9 mouse cellular contexts compared by ENCODE assay signal in genomic region chr5:136292971-136293418, GRCm38 (mm10). TPM values are rescaled to one million over a fixed set of nuclear protein-coding genes. Genes with fewer than 3 reads are reported as not detected.
DNase-seq lines count a peak whose midpoint lies in the region; ATAC-seq and TF ChIP-seq lines count a peak whose summit lies in the region.
"Had no signal": no experiment of that assay in that cellular context is flagged by ENCODE, and none has a peak within 500 bp of the region (broad histone marks: within the 10 kb centered on the region; RNA-seq: fewer than 3 reads in every experiment).

No protein-coding gene starts in this region.

- peak; percentile 32 to 48 for DNase-seq in right cerebral cortex, postnatal 10 days (ENCODE audit: low spot score in 2 of 2)
- no peak for DNase-seq in right cerebral cortex, adult 18-20 months
- peak; percentile 25 for DNase-seq in kidney, postnatal 36 days
- no peak for DNase-seq in liver, postnatal 0 days
- DNase-seq in gastrocnemius, postnatal 14 days: no peak
- DNase-seq: thymus, adult 18-20 months had no signal

- H3K36me3 ChIP-seq in hindbrain, embryonic 12.5 days: peaks cover 18% of the 10 kb centered on the region
- no peaks in the 10 kb centered on the region for H3K36me3 ChIP-seq in hindbrain, embryonic 16.5 days (ENCODE audit: control insufficient read depth, insufficient read depth, low read length)
- peaks cover 12% of the 10 kb centered on the region for H3K36me3 ChIP-seq in liver, postnatal 0 days (replicated peaks; ENCODE audit: insufficient read depth, low read length)

- 79% methylated on average over 4 of the region's 4 CpGs for WGBS in hindbrain, embryonic 12.5 days
- 39% methylated on average over 4 of the region's 4 CpGs for WGBS in hindbrain, embryonic 16.5 days
- WGBS in liver, postnatal 0 days (ENCODE audit: insufficient replicate concordance): 82% methylated on average over 4 of the region's 4 CpGs

- H3K4me1 ChIP-seq in hindbrain, embryonic 12.5 days: peaks cover 17% of the 10 kb centered on the region
- H3K4me1 ChIP-seq in hindbrain, embryonic 16.5 days (ENCODE audit: control insufficient read depth, insufficient read depth, low read depth, low read length): peaks cover 23% of the 10 kb centered on the region
- H3K4me1 ChIP-seq in liver, postnatal 0 days (ENCODE audit: insufficient read depth): no peaks in the 10 kb centered on the region

- H3K4me3 ChIP-seq in hindbrain, embryonic 12.5 days: no peak overlapping the region
- H3K4me3 ChIP-seq in hindbrain, embryonic 16.5 days (ENCODE audit: low read length): no peak overlapping the region
- H3K4me3 ChIP-seq in liver, postnatal 0 days (ENCODE audit: low read depth, low read length): no peak overlapping the region

- no peak for TF ChIP-seq EP300 in liver, postnatal 0 days (IDR thresholded peaks at IDR 0.05; ENCODE audit: low read depth)

- H3K27me3 ChIP-seq in hindbrain, embryonic 12.5 days: no peaks in the 10 kb centered on the region
- no peaks in the 10 kb centered on the region for H3K27me3 ChIP-seq in hindbrain, embryonic 16.5 days (replicated peaks; ENCODE audit: control insufficient read depth, insufficient read depth, low read length)
- H3K27me3 ChIP-seq in liver, postnatal 0 days (ENCODE audit: insufficient read depth, low read length): no peaks in the 10 kb centered on the region

- no peaks in the 10 kb centered on the region for H3K9me3 ChIP-seq in hindbrain, embryonic 12.5 days (replicated peaks)
- H3K9me3 ChIP-seq in hindbrain, embryonic 16.5 days (ENCODE audit: control insufficient read depth, low read length): no peaks in the 10 kb centered on the region
- no peaks in the 10 kb centered on the region for H3K9me3 ChIP-seq in liver, postnatal 0 days (ENCODE audit: low read length)

- no peak overlapping the region for H3K9ac ChIP-seq in hindbrain, embryonic 12.5 days
- no peak overlapping the region for H3K9ac ChIP-seq in hindbrain, embryonic 16.5 days (ENCODE audit: low read depth, low read length)
- H3K9ac ChIP-seq in liver, postnatal 0 days (replicated peaks): no peak overlapping the region

- ATAC-seq in hindbrain, embryonic 12.5 days (ENCODE audit: low FRiP score): no peak
- no peak for ATAC-seq in hindbrain, embryonic 16.5 days
- no peak for ATAC-seq in liver, postnatal 0 days
- ATAC-seq: activated CD4-positive, CD25-positive, alpha-beta regulatory T cell, adult 4 months had no signal

- no peak overlapping the region for H3K4me2 ChIP-seq in hindbrain, embryonic 12.5 days (replicated peaks)
- no peak overlapping the region for H3K4me2 ChIP-seq in hindbrain, embryonic 16.5 days (ENCODE audit: low read length)
- H3K4me2 ChIP-seq in liver, postnatal 0 days (ENCODE audit: low read depth, low read length): no peak overlapping the region

- intact Hi-C loops in gastrocnemius, postnatal 14 days (cut with DNase I; ENCODE audit: low total_unique reads): no loop called here

- peak overlapping the region; percentile 56; the same call in 1 of the 2 replicates for H3K27ac ChIP-seq in hindbrain, embryonic 12.5 days
- no peak overlapping the region for H3K27ac ChIP-seq in hindbrain, embryonic 16.5 days (ENCODE audit: low read depth, low read length)
- H3K27ac ChIP-seq in liver, postnatal 0 days (ENCODE audit: low read depth): no peak overlapping the region

- no peak for TF ChIP-seq CTCF in liver, postnatal 0 days (IDR thresholded peaks at IDR 0.05; ENCODE audit: low read depth)

RNA-seq across cellular contexts. Expression of gene Sh2b2, which starts 46.6 kb away (rescaled TPM):
- polyA plus RNA-seq in hindbrain, embryonic 12.5 days (2016; fragmentation: Nextera tagmentation; extraction: Ambion mirVana): 20.3 and 23.3 TPM in 2 replicates
- polyA plus RNA-seq in hindbrain, embryonic 16.5 days (2015; fragmentation: Nextera tagmentation; extraction: Ambion mirVana): 19.4 and 24.9 TPM in 2 replicates
- polyA plus RNA-seq in liver, postnatal 0 days (2015; fragmentation: Nextera tagmentation; extraction: Ambion mirVana): 1.3 and 1.7 TPM in 2 replicates
- 1 to 10 TPM; 4.6 to 8.0 TPM for total RNA-seq in gastrocnemius, postnatal 14 days (2021)

Comparison
In these comparisons a context has a peak if more than half of its experiments do, and no peak if none do; other contexts are left out.
1. DNase-seq: peak in right cerebral cortex, postnatal 10 days (2 of 2) and kidney, postnatal 36 days (2 of 2); none in right cerebral cortex, adult 18-20 months (single experiment), liver, postnatal 0 days (single experiment) and gastrocnemius, postnatal 14 days (single experiment).